ENCODE assay signal across 35 mouse cellular contexts in the genomic region with DNA sequence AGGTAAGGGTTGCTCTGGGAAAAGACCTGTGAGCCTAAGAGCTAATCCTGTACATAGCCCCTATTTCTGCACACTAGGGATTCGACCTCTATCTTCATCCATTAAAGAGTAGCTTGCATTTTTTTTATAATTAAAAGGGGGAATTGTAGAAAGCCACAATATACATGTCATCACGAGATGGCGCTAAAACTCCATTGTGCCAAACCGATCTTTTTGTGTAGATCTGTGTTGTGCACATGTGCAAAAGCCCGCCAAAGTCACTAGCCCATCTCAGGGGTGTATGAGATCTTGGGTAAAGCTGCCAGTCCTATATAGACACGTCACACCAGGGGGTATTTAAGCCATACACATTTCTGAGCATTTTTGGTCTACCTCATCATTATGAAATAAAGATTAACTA. TPM values are rescaled to one million over a fixed set of nuclear protein-coding genes. Genes with fewer than 3 reads are reported as not detected.
DNase-seq lines count a peak whose midpoint lies in the region; ATAC-seq and TF ChIP-seq lines count a peak whose summit lies in the region.
"Not testable (repeated sequence)": the region's sequence is repeated elsewhere in the genome, so short reads cannot be mapped to it uniquely, and the experiment has no call there.
"Had no signal": no experiment of that assay in that cellular context is flagged by ENCODE, and none has a peak within 500 bp of the region (broad histone marks: within the 10 kb centered on the region; RNA-seq: fewer than 3 reads in every experiment).

No protein-coding gene starts in this region.

- not testable (repeated sequence) for H3K4me1 ChIP-seq in E14TG2a.4 (replicated peaks; ENCODE audit: low read depth, low read length); intestine, postnatal 0 days (replicated peaks; ENCODE audit: control insufficient read depth, insufficient read depth, low read length); lung, embryonic 14.5 days (ENCODE audit: insufficient read depth)

- H3K9ac ChIP-seq in intestine, postnatal 0 days (ENCODE audit: low read depth, low read length); lung, embryonic 14.5 days: not testable (repeated sequence)

- peaks cover 25% of the 10 kb centered on the region for H3K9me3 ChIP-seq in E14TG2a.4 (ENCODE audit: low read length)
- not testable (repeated sequence) for H3K9me3 ChIP-seq in intestine, postnatal 0 days (ENCODE audit: control insufficient read depth); lung, embryonic 14.5 days (ENCODE audit: low read depth, low read length)

- not testable (repeated sequence) for H3K4me2 ChIP-seq in intestine, postnatal 0 days (replicated peaks; ENCODE audit: low read depth); lung, embryonic 14.5 days

- H3K36me3 ChIP-seq in E14TG2a.4 (ENCODE audit: insufficient read depth, low read length); intestine, postnatal 0 days (ENCODE audit: control insufficient read depth, insufficient read depth); lung, embryonic 14.5 days (ENCODE audit: insufficient read depth): not testable (repeated sequence)

- not testable (repeated sequence) for H3K4me3 ChIP-seq in E14TG2a.4 (replicated peaks; ENCODE audit: low read length); intestine, postnatal 0 days (ENCODE audit: low read depth, low read length); lung, embryonic 14.5 days (ENCODE audit: low read depth, low read length)

- 0 out of 2 replicates have a peak, but pooled peaks have one; percentile 18 for TF ChIP-seq CTCF in E14TG2a.4 (conservative IDR thresholded peaks at IDR 0.05; ENCODE audit: low read length)
- TF ChIP-seq CTCF in intestine, postnatal 0 days (IDR thresholded peaks at IDR 0.05; ENCODE audit: low read depth) = peak; percentile 31; the same call in 1 of the 2 replicates
- not testable (repeated sequence) for TF ChIP-seq CTCF in lung, embryonic 14.5 days (IDR thresholded peaks at IDR 0.05; ENCODE audit: low read depth)

- not testable (repeated sequence) for H3K27ac ChIP-seq in intestine, postnatal 0 days (ENCODE audit: low read depth, low read length); lung, embryonic 14.5 days (ENCODE audit: low read depth)

- WGBS in intestine, postnatal 0 days = 42% methylated on average over 6 of the region's 6 CpGs
- WGBS in lung, embryonic 14.5 days = 44% methylated on average over 6 of the region's 6 CpGs

- peak; percentile 5 for DNase-seq in MN1 (ENCODE audit: low spot score)
- peak; percentile 38 for DNase-seq in adrenal gland, postnatal 10 days
- peak; percentile 19 to 30 for DNase-seq in cerebellum, postnatal 10 days
- peak; percentile 1 for DNase-seq in lung, embryonic 14.5 days

- H3K27me3 ChIP-seq in E14TG2a.4 (ENCODE audit: insufficient read depth, low read length); intestine, postnatal 0 days (replicated peaks; ENCODE audit: control insufficient read depth, insufficient read depth, low read length); lung, embryonic 14.5 days (ENCODE audit: insufficient read depth, low read length): not testable (repeated sequence)

- ATAC-seq in intestine, postnatal 0 days; lung, embryonic 14.5 days (ENCODE audit: insufficient read depth): not testable (repeated sequence)

RNA-seq across cellular contexts. Expression of gene Defa21, which starts 16.8 kb away (rescaled TPM):
- not detected for total RNA-seq in adrenal gland, postnatal 10 days (2021)
- not detected in 2 replicates for polyA plus RNA-seq in intestine, postnatal 0 days (2015; fragmentation: Nextera tagmentation; extraction: Ambion mirVana)
- not detected in 2 replicates for polyA plus RNA-seq in lung, embryonic 14.5 days (2014; fragmentation: Nextera tagmentation; extraction: Ambion mirVana)
- total RNA-seq: adrenal gland, adult 8-10 months; gastrocnemius, postnatal 14 days; granulocyte monocyte progenitor cell, adult 5-6 weeks; heart, postnatal 25 days; hindbrain, postnatal 0 days; layer of hippocampus, postnatal 10 days; left cerebral cortex, adult 18-20 months; left cerebral cortex, postnatal 25 days; liver, adult 2 months; megakaryocyte progenitor cell, adult 5-6 weeks; neutrophil, adult 5-6 weeks had no signal
- polyA plus RNA-seq: activated CD4-positive, CD25-positive, alpha-beta regulatory T cell, adult 4 months; brain, embryonic 14.5 days; C2C12; cerebellum, adult 2 months; embryonic facial prominence, embryonic 11.5 days; forebrain, embryonic 13.5 days; heart, embryonic 10.5 days; heart, embryonic 15.5 days; hindbrain, embryonic 12.5 days; hindbrain, postnatal 0 days; intestine, embryonic 15.5 days; kidney, postnatal 0 days; limb, embryonic 12.5 days; liver, adult 2 months; liver, embryonic 15.5 days; lung, embryonic 15.5 days; midbrain, embryonic 11.5 days; midbrain, embryonic 16.5 days; neural tube, embryonic 11.5 days; thymus, adult 2 months had no signal

RNA-seq across cellular contexts. Expression of gene Defa23, which starts 46.3 kb away (rescaled TPM):
- not detected for total RNA-seq in adrenal gland, postnatal 10 days (2021)
- polyA plus RNA-seq in intestine, postnatal 0 days (2015; fragmentation: Nextera tagmentation; extraction: Ambion mirVana) = not detected in 2 replicates
- not detected in 2 replicates for polyA plus RNA-seq in lung, embryonic 14.5 days (2014; fragmentation: Nextera tagmentation; extraction: Ambion mirVana)
- total RNA-seq: adrenal gland, adult 8-10 months; gastrocnemius, postnatal 14 days; granulocyte monocyte progenitor cell, adult 5-6 weeks; heart, postnatal 25 days; hindbrain, postnatal 0 days; layer of hippocampus, postnatal 10 days; left cerebral cortex, adult 18-20 months; left cerebral cortex, postnatal 25 days; liver, adult 2 months; megakaryocyte progenitor cell, adult 5-6 weeks; neutrophil, adult 5-6 weeks had no signal
- polyA plus RNA-seq: activated CD4-positive, CD25-positive, alpha-beta regulatory T cell, adult 4 months; brain, embryonic 14.5 days; C2C12; cerebellum, adult 2 months; embryonic facial prominence, embryonic 11.5 days; forebrain, embryonic 13.5 days; heart, embryonic 10.5 days; heart, embryonic 15.5 days; hindbrain, embryonic 12.5 days; hindbrain, postnatal 0 days; intestine, embryonic 15.5 days; kidney, postnatal 0 days; limb, embryonic 12.5 days; liver, adult 2 months; liver, embryonic 15.5 days; lung, embryonic 15.5 days; midbrain, embryonic 11.5 days; midbrain, embryonic 16.5 days; neural tube, embryonic 11.5 days; thymus, adult 2 months had no signal

RNA-seq across cellular contexts. Expression of gene Defa35, which starts 56.3 kb away (rescaled TPM):
- not detected for total RNA-seq in adrenal gland, postnatal 10 days (2021)
- not detected in 2 replicates for polyA plus RNA-seq in intestine, postnatal 0 days (2015; fragmentation: Nextera tagmentation; extraction: Ambion mirVana)
- not detected in 2 replicates for polyA plus RNA-seq in lung, embryonic 14.5 days (2014; fragmentation: Nextera tagmentation; extraction: Ambion mirVana)
- total RNA-seq: adrenal gland, adult 8-10 months; gastrocnemius, postnatal 14 days; granulocyte monocyte progenitor cell, adult 5-6 weeks; heart, postnatal 25 days; hindbrain, postnatal 0 days; layer of hippocampus, postnatal 10 days; left cerebral cortex, adult 18-20 months; left cerebral cortex, postnatal 25 days; liver, adult 2 months; megakaryocyte progenitor cell, adult 5-6 weeks; neutrophil, adult 5-6 weeks had no signal
- polyA plus RNA-seq: activated CD4-positive, CD25-positive, alpha-beta regulatory T cell, adult 4 months; brain, embryonic 14.5 days; C2C12; cerebellum, adult 2 months; embryonic facial prominence, embryonic 11.5 days; forebrain, embryonic 13.5 days; heart, embryonic 10.5 days; heart, embryonic 15.5 days; hindbrain, embryonic 12.5 days; hindbrain, postnatal 0 days; intestine, embryonic 15.5 days; kidney, postnatal 0 days; limb, embryonic 12.5 days; liver, adult 2 months; liver, embryonic 15.5 days; lung, embryonic 15.5 days; midbrain, embryonic 11.5 days; midbrain, embryonic 16.5 days; neural tube, embryonic 11.5 days had no signal
